Mouse (Mus musculus) CH12.LX (cell line): Measurements from ENCODE around the gene Phyhd1. TPM values are rescaled to one million over a fixed set of nuclear protein-coding genes. Genes with fewer than 3 reads are reported as not detected.

Source experiments
- DNase-seq: peaks from one replicate; pipeline ENCODE4 v3.0.0-alpha.2; 2013; ENCODE audit errors: extremely low read depth
- H3K27ac ChIP-seq: 2 replicates; pipeline ENCODE4 v1.5.1; 2012; ENCODE audit warnings: low read depth, mild to moderate bottlenecking, control low read depth, moderate library complexity; ENCODE audit not compliant: insufficient read depth
- H3K27me3 ChIP-seq: replicated peaks from 2 replicates; pipeline ENCODE3; 2012; ENCODE audit warnings: inconsistent platforms
- H3K36me3 ChIP-seq, 2 experiments: replicated peaks in 1 of 2; 2 replicates each; pipeline versions ENCODE3 to v1.6.1; 2012; ENCODE audit warnings: inconsistent platforms in 1 of 2, low read length in 1 of 2, mild to moderate bottlenecking in 1 of 2, mixed read lengths in 1 of 2, moderate library complexity in 1 of 2; ENCODE audit not compliant: control insufficient read depth in 1 of 2, insufficient read depth in 1 of 2
- H3K4me1 ChIP-seq, 2 experiments: 2 replicates each; pipeline ENCODE4 v1.6.1; 2012; ENCODE audit warnings: inconsistent platforms in 1 of 2, moderate library complexity in 1 of 2; ENCODE audit not compliant: insufficient read depth in 2 of 2, control insufficient read depth in 1 of 2
- H3K4me2 ChIP-seq: 2 replicates; pipeline ENCODE4 v1.6.1; 2012; ENCODE audit warnings: low read depth, mild to moderate bottlenecking, control low read depth; ENCODE audit not compliant: poor library complexity, insufficient read depth, severe bottlenecking
- H3K4me3 ChIP-seq, 3 experiments: fragments of 150-350 bp in 1 of 3; sonication (generic) in 1 of 3; replicated peaks in 1 of 3; 2 replicates each; pipeline versions ENCODE3 to v1.5.1; 2011 to 2012; ENCODE audit warnings: low read depth in 2 of 3, low read length in 2 of 3, mild to moderate bottlenecking in 2 of 3, moderate library complexity in 2 of 3, control low read depth in 1 of 3, improper control_type of control experiment in 1 of 3, inconsistent platforms in 1 of 3, mixed read lengths in 1 of 3; ENCODE audit not compliant: poor library complexity in 1 of 3
- H3K79me2 ChIP-seq: replicated peaks from 2 replicates; pipeline ENCODE4 v1.6.1; 2012; ENCODE audit warnings: mild to moderate bottlenecking, moderate library complexity; ENCODE audit not compliant: control insufficient read depth, poor library complexity, insufficient read depth, severe bottlenecking; ENCODE audit errors: extremely low read depth
- H3K9ac ChIP-seq: 2 replicates; pipeline ENCODE4 v1.6.1; 2012; ENCODE audit warnings: low read depth, mild to moderate bottlenecking, control low read depth, moderate library complexity; ENCODE audit not compliant: insufficient read depth
- H3K9me3 ChIP-seq: replicated peaks from 2 replicates; pipeline ENCODE3; 2012; ENCODE audit warnings: low read length, inconsistent platforms, mixed read lengths
- CHD1 ChIP-seq: IDR thresholded peaks from 2 replicates; pipeline ENCODE4 v1.6.1; 2012; ENCODE audit warnings: low read depth, low read length, improper control_type of control experiment, inconsistent platforms
- CHD2 ChIP-seq: IDR thresholded peaks from 2 replicates; pipeline ENCODE4 v1.6.1; 2011; ENCODE audit warnings: low read length, improper control_type of control experiment
- CTCF ChIP-seq, 2 experiments: IDR thresholded peaks in 1 of 2; conservative IDR thresholded peaks in 1 of 2; 2 replicates each; pipeline ENCODE4 v1.5.1; 2011 to 2012; ENCODE audit warnings: low read depth in 2 of 2, low read length in 2 of 2, improper control_type of control experiment in 1 of 2, inconsistent platforms in 1 of 2, mild to moderate bottlenecking in 1 of 2, moderate library complexity in 1 of 2
- ELF1 ChIP-seq: IDR thresholded peaks from 2 replicates; pipeline ENCODE4 v1.6.1; 2014; ENCODE audit warnings: low read depth, mild to moderate bottlenecking, inconsistent platforms, low read length, improper control_type of control experiment
- HCFC1 ChIP-seq: IDR thresholded peaks from 2 replicates; pipeline ENCODE4 v1.6.1; 2012; ENCODE audit warnings: low read depth, mild to moderate bottlenecking, inconsistent platforms, low read length, improper control_type of control experiment
- IRF4 ChIP-seq: IDR thresholded peaks from 2 replicates; pipeline ENCODE4 v1.6.1; 2014; ENCODE audit warnings: low read depth, mild to moderate bottlenecking, inconsistent platforms, low read length, improper control_type of control experiment
- JUN ChIP-seq: IDR thresholded peaks from 2 replicates; pipeline ENCODE4 v1.6.1; 2011; ENCODE audit warnings: low read depth, mild to moderate bottlenecking, low read length, improper control_type of control experiment, moderate library complexity; ENCODE audit not compliant: insufficient read depth
- JUND ChIP-seq: conservative IDR thresholded peaks from 2 replicates; pipeline ENCODE4 v1.6.1; 2011; ENCODE audit warnings: low read depth, low read length, improper control_type of control experiment
- MAFK ChIP-seq: IDR thresholded peaks from 2 replicates; pipeline ENCODE4 v1.6.1; 2011; ENCODE audit warnings: low read length, improper control_type of control experiment; ENCODE audit not compliant: insufficient replicate concordance
- MAX ChIP-seq: IDR thresholded peaks from 2 replicates; pipeline ENCODE4 v1.6.1; 2011; ENCODE audit warnings: low read length, improper control_type of control experiment
- MAZ ChIP-seq: IDR thresholded peaks from 2 replicates; pipeline ENCODE4 v1.6.1; 2012; ENCODE audit warnings: low read depth, mild to moderate bottlenecking, inconsistent platforms, low read length, improper control_type of control experiment, moderate library complexity
- MEF2A ChIP-seq: IDR thresholded peaks from 2 replicates; pipeline ENCODE4 v1.6.1; 2014; ENCODE audit warnings: low read depth, mild to moderate bottlenecking, inconsistent platforms, low read length, improper control_type of control experiment, borderline replicate concordance
- MXI1 ChIP-seq: IDR thresholded peaks from 2 replicates; pipeline ENCODE4 v1.6.1; 2011; ENCODE audit warnings: mild to moderate bottlenecking, low read depth, low read length, improper control_type of control experiment
- MYC ChIP-seq: IDR thresholded peaks from 2 replicates; pipeline ENCODE4 v1.6.1; 2011; ENCODE audit warnings: low read depth, mild to moderate bottlenecking, improper control_type of control experiment, low read length
- NELFE ChIP-seq: IDR thresholded peaks from 2 replicates; pipeline ENCODE4 v1.6.1; 2011; ENCODE audit warnings: low read depth, low read length, improper control_type of control experiment
- NRF1 ChIP-seq: IDR thresholded peaks from 2 replicates; pipeline ENCODE4 v1.6.1; 2014; ENCODE audit warnings: low read depth, mild to moderate bottlenecking, inconsistent platforms, low read length, improper control_type of control experiment, moderate library complexity
- PAX5 ChIP-seq: IDR thresholded peaks from 2 replicates; pipeline ENCODE4 v1.6.1; 2012; ENCODE audit warnings: low read length, inconsistent platforms, mixed read lengths
- POLR2AphosphoS2 ChIP-seq: IDR thresholded peaks from 2 replicates; pipeline ENCODE4 v1.6.1; 2011; ENCODE audit warnings: low read depth, low read length, improper control_type of control experiment
- RCOR1 ChIP-seq: conservative IDR thresholded peaks from 2 replicates; pipeline ENCODE4 v1.6.1; 2012; ENCODE audit warnings: low read depth, mild to moderate bottlenecking, inconsistent platforms, low read length, improper control_type of control experiment
- SMC3 ChIP-seq: IDR thresholded peaks from 2 replicates; pipeline ENCODE4 v1.6.1; 2011; ENCODE audit warnings: low read depth, low read length, improper control_type of control experiment
- UBTF ChIP-seq: IDR thresholded peaks from 2 replicates; pipeline ENCODE4 v1.6.1; 2012; ENCODE audit warnings: low read depth, mild to moderate bottlenecking, inconsistent platforms, low read length, improper control_type of control experiment, moderate library complexity
- USF2 ChIP-seq: conservative IDR thresholded peaks from 2 replicates; pipeline ENCODE4 v1.6.1; 2011; ENCODE audit warnings: low read depth, low read length, improper control_type of control experiment
- ZC3H11A ChIP-seq: IDR thresholded peaks from 2 replicates; pipeline ENCODE4 v1.6.1; 2012; ENCODE audit warnings: low read depth, mild to moderate bottlenecking, inconsistent platforms, low read length, improper control_type of control experiment
- ZKSCAN1 ChIP-seq: IDR thresholded peaks from 2 replicates; pipeline ENCODE4 v1.6.1; 2012; ENCODE audit warnings: low read depth, inconsistent platforms, low read length, improper control_type of control experiment, borderline replicate concordance
- ZMIZ1 ChIP-seq: IDR thresholded peaks from 2 replicates; pipeline ENCODE4 v1.6.1; 2012; ENCODE audit warnings: low read depth, mild to moderate bottlenecking, inconsistent platforms, low read length, improper control_type of control experiment
- dilution Hi-C: fragments of 300-500 bp; cut with MboI; formaldehyde crosslinking; loops from 2 replicates; pipeline ENCODE4 v1.14.3; 2020; ENCODE audit warnings: low sequenced_read_pairs; ENCODE audit not compliant: extremely low pct_unique_long_range_greater_than_20kb, extremely low pct_ligation_motif_present
- in situ Hi-C: fragments of 300-500 bp; cut with MboI; formaldehyde crosslinking; loops from 3 replicates; pipeline ENCODE4 v1.14.3; 2019; ENCODE audit warnings: low sequenced_read_pairs, low pct_ligation_motif_present, low pct_unique_long_range_greater_than_20kb, mixed read lengths
- polyA plus RNA-seq: library from polyadenylated mRNA; unstranded; fragments of >175 nt; gene quantifications from 2 replicates; pipeline ENCODE4 v1.2.1, GENCODE M21; 2012; ENCODE audit warnings: low read depth; ENCODE audit not compliant: insufficient read length
- total RNA-seq, 2 experiments: library from RNA; depleted of rRNA; stranded (reverse); fragments of 300-350 nt in 1 of 2; fragments of >200 nt in 1 of 2; gene quantifications; 2 replicates each; pipeline ENCODE4 v1.2.3; 2012 to 2014

Phyhd1 gene
- total and polyA plus RNA-seq, 3 experiments = 7.1 to 9.7 (median 8.9) TPM

DNA sequence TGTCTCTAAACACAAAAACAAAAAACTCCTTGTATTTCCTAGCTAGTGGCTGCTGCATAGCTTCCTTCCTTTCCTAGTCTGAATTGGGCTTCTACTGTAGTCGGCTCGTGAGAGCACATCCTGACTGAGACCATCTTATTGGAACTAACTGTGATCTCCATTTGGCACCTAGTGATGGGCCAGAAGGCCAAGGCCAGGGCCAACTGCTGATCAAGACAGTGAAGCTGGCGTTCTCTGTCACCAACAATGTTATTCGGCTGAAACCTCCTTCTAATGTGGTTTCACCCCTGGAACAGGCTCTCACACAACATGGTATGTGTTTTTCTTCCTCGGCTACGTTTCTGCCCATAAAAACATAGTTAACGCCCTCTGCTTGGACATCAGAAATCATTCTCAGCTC is 61.3 kb downstream of the Phyhd1 start:
- DNase-seq = no peak

DNA sequence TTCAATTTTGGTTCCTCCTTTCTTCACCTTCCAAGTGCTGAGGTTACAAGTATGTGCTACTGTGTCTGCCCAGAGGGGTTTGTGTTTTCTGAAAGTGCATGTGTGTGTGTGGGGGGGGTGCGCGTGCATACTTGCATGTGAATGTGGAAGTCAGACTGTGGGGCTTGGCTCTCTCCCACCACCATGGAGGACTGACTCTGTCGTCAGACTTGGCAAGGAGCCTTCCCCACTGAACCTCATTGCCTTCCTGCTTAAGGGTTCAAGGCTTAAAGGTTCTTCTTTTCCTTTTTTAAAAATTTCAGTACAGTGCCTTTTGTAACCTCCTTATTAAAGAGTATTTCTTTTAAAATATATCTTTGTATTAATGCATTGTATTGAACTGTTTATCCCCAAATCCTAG is 62.8 kb downstream of the Phyhd1 start:
- no peaks in the 10 kb centered on the region for H3K4me1 ChIP-seq
- dilution Hi-C loops (no loop called here), in situ Hi-C loops (no loop called here)
- H3K4me3 ChIP-seq = no peak overlapping the region
- H3K27me3 ChIP-seq = no peaks in the 10 kb centered on the region
- no peak for DNase-seq
- no peak overlapping the region for H3K4me2 ChIP-seq
- no peak for TF ChIP-seq MAFK
- TF ChIP-seq MEF2A = no peak
- no peak for TF ChIP-seq CHD2
- no peak for TF ChIP-seq ZMIZ1
- TF ChIP-seq USF2 = no peak
- TF ChIP-seq ELF1 = no peak
- no peak for TF ChIP-seq MAZ
- TF ChIP-seq NELFE = no peak
- TF ChIP-seq RCOR1 = no peak
- no peak for TF ChIP-seq JUND
- no peak for TF ChIP-seq JUN
- no peak for TF ChIP-seq ZKSCAN1
- TF ChIP-seq UBTF = no peak
- no peak for TF ChIP-seq IRF4
- TF ChIP-seq HCFC1 = no peak
- no peak for TF ChIP-seq MAX
- no peak for TF ChIP-seq SMC3
- peaks cover 69 to 97% of the 10 kb centered on the region in 2 experiments for H3K36me3 ChIP-seq
- no peaks in the 10 kb centered on the region for H3K9me3 ChIP-seq
- no peak overlapping the region for H3K27ac ChIP-seq
- H3K9ac ChIP-seq = no peak overlapping the region
- H3K79me2 ChIP-seq = no peaks in the 10 kb centered on the region

More for the DNA sequence above, 61.3 kb downstream of the Phyhd1 start:
- Histone ChIP-seq H3K36me3 (peaks cover 70 to 97% of the 10 kb centered on the region in 2 experiments), H3K79me2 (no peaks in the 10 kb centered on the region), H3K9me3 (no peaks in the 10 kb centered on the region), H3K4me1 (no peaks in the 10 kb centered on the region), H3K27me3 (no peaks in the 10 kb centered on the region), H3K4me2 (no peak overlapping the region), H3K4me3 (no peak overlapping the region), H3K9ac (no peak overlapping the region), H3K27ac (no peak overlapping the region)
- in situ Hi-C loops (no loop called here), dilution Hi-C loops (no loop called here)
- TF ChIP-seq ZMIZ1 (no peak), SMC3 (no peak), UBTF (no peak), IRF4 (no peak), POLR2AphosphoS2 (no peak), MXI1 (no peak), RCOR1 (no peak), NELFE (no peak), ZC3H11A (no peak), MYC (no peak), NRF1 (no peak), CTCF (conservative IDR thresholded peaks at IDR 0.05 in 1 of 2, IDR thresholded peaks at IDR 0.05 in 1 of 2; ENCODE audit: low read depth in 2 of 2, low read length in 2 of 2) (no peak), CHD1 (no peak), PAX5 (no peak)

Other genes starting within 250 kb of the Phyhd1 start
- gene Wdr34, start 217.3 kb upstream of the Phyhd1 start, total RNA-seq (2012; rRNA removed) = 23.2 and 26.5 TPM in 2 replicates
- 21.4 and 24.7 TPM in 2 replicates for gene Wdr34, start 217.3 kb upstream of the Phyhd1 start, total RNA-seq (2014; rRNA removed)
- 28.0 and 28.6 TPM in 2 replicates for gene Wdr34, start 217.3 kb upstream of the Phyhd1 start, polyA plus RNA-seq
- gene Set, start 208.8 kb upstream of the Phyhd1 start, total RNA-seq (2012; rRNA removed) = 515 and 844 TPM in 2 replicates
- gene Set, start 208.8 kb upstream of the Phyhd1 start, total RNA-seq (2014; rRNA removed) = 1,049 and 1,142 TPM in 2 replicates
- 902 and 991 TPM in 2 replicates for gene Set, start 208.8 kb upstream of the Phyhd1 start, polyA plus RNA-seq
- gene Pkn3, start 188.5 kb upstream of the Phyhd1 start, total RNA-seq (2012; rRNA removed) = 5.2 and 8.3 TPM in 2 replicates
- 4.7 and 5.0 TPM in 2 replicates for gene Pkn3, start 188.5 kb upstream of the Phyhd1 start, total RNA-seq (2014; rRNA removed)
- 6.7 and 7.1 TPM in 2 replicates for gene Pkn3, start 188.5 kb upstream of the Phyhd1 start, polyA plus RNA-seq
- 33.7 and 36.5 TPM in 2 replicates for gene Zdhhc12, start 172.6 kb upstream of the Phyhd1 start, total RNA-seq (2012; rRNA removed)
- 15.3 and 15.6 TPM in 2 replicates for gene Zdhhc12, start 172.6 kb upstream of the Phyhd1 start, total RNA-seq (2014; rRNA removed)
- gene Zdhhc12, start 172.6 kb upstream of the Phyhd1 start, polyA plus RNA-seq = 34.7 and 42.8 TPM in 2 replicates
- gene Zer1, start 141.6 kb upstream of the Phyhd1 start, total RNA-seq (2012; rRNA removed) = 9.5 and 13.4 TPM in 2 replicates
- gene Zer1, start 141.6 kb upstream of the Phyhd1 start, total RNA-seq (2014; rRNA removed) = 4.8 and 5.5 TPM in 2 replicates
- 13.3 and 15.0 TPM in 2 replicates for gene Zer1, start 141.6 kb upstream of the Phyhd1 start, polyA plus RNA-seq
- gene Tbc1d13, start 132.5 kb upstream of the Phyhd1 start, total RNA-seq (2012; rRNA removed) = 32.1 and 35.1 TPM in 2 replicates
- gene Tbc1d13, start 132.5 kb upstream of the Phyhd1 start, total RNA-seq (2014; rRNA removed) = 21.4 and 25.9 TPM in 2 replicates
- 36.1 and 36.8 TPM in 2 replicates for gene Tbc1d13, start 132.5 kb upstream of the Phyhd1 start, polyA plus RNA-seq
- gene Endog, start 94.7 kb upstream of the Phyhd1 start, total RNA-seq (2012; rRNA removed) = 9.2 and 9.7 TPM in 2 replicates
- 0.23 TPM in 1 of 2 replicates, not detected in the other for gene Endog, start 94.7 kb upstream of the Phyhd1 start, total RNA-seq (2014; rRNA removed)
- not detected in 2 replicates for gene Endog, start 94.7 kb upstream of the Phyhd1 start, polyA plus RNA-seq
- gene Spout1, start 87.7 kb upstream of the Phyhd1 start, total RNA-seq (2012; rRNA removed) = 49.2 and 56.7 TPM in 2 replicates
- 34.8 and 38.4 TPM in 2 replicates for gene Spout1, start 87.7 kb upstream of the Phyhd1 start, total RNA-seq (2014; rRNA removed)
- 62.3 and 63.7 TPM in 2 replicates for gene Spout1, start 87.7 kb upstream of the Phyhd1 start, polyA plus RNA-seq
- gene Kyat1, start 60.4 kb upstream of the Phyhd1 start, total RNA-seq (2012; rRNA removed) = 5.3 and 7.0 TPM in 2 replicates
- gene Kyat1, start 60.4 kb upstream of the Phyhd1 start, total RNA-seq (2014; rRNA removed) = 5.0 and 5.5 TPM in 2 replicates
- gene Kyat1, start 60.4 kb upstream of the Phyhd1 start, polyA plus RNA-seq = 5.2 and 5.4 TPM in 2 replicates
- 2.8 and 3.1 TPM in 2 replicates for gene Lrrc8a, start 28.5 kb upstream of the Phyhd1 start, total RNA-seq (2012; rRNA removed)
- gene Lrrc8a, start 28.5 kb upstream of the Phyhd1 start, total RNA-seq (2014; rRNA removed) = 1.1 and 1.8 TPM in 2 replicates
- gene Lrrc8a, start 28.5 kb upstream of the Phyhd1 start, polyA plus RNA-seq = 1.2 and 1.4 TPM in 2 replicates
- gene Gm28035, start 25.6 kb upstream of the Phyhd1 start, total RNA-seq (2012; rRNA removed) = 0.46 and 0.64 TPM in 2 replicates
- gene Gm28035, start 25.6 kb upstream of the Phyhd1 start, total RNA-seq (2014; rRNA removed) = 0.27 TPM in 2 replicates
- gene Gm28035, start 25.6 kb upstream of the Phyhd1 start, polyA plus RNA-seq = 0.35 and 0.36 TPM in 2 replicates
- not detected in 2 replicates for gene Gm28038, start 14.8 kb downstream of the Phyhd1 start, total RNA-seq (2012; rRNA removed)
- not detected in 2 replicates for gene Gm28038, start 14.8 kb downstream of the Phyhd1 start, total RNA-seq (2014; rRNA removed)
- 7.4 TPM in 1 of 2 replicates, not detected in the other for gene Gm28038, start 14.8 kb downstream of the Phyhd1 start, polyA plus RNA-seq
- gene Dolk, start 20.1 kb downstream of the Phyhd1 start, total RNA-seq (2012; rRNA removed) = 17.4 and 18.1 TPM in 2 replicates
- 11.1 and 11.6 TPM in 2 replicates for gene Dolk, start 20.1 kb downstream of the Phyhd1 start, total RNA-seq (2014; rRNA removed)
- 10.8 and 11.8 TPM in 2 replicates for gene Dolk, start 20.1 kb downstream of the Phyhd1 start, polyA plus RNA-seq
- gene Nup188, start 20.2 kb downstream of the Phyhd1 start, total RNA-seq (2012; rRNA removed) = 40.2 and 47.6 TPM in 2 replicates
- gene Nup188, start 20.2 kb downstream of the Phyhd1 start, total RNA-seq (2014; rRNA removed) = 19.7 and 20.9 TPM in 2 replicates
- gene Nup188, start 20.2 kb downstream of the Phyhd1 start, polyA plus RNA-seq = 58.8 and 61.2 TPM in 2 replicates
- gene Sh3glb2, start 93.1 kb downstream of the Phyhd1 start, total RNA-seq (2012; rRNA removed) = 42.6 and 47.8 TPM in 2 replicates
- gene Sh3glb2, start 93.1 kb downstream of the Phyhd1 start, total RNA-seq (2014; rRNA removed) = 27.2 and 34.0 TPM in 2 replicates
- gene Sh3glb2, start 93.1 kb downstream of the Phyhd1 start, polyA plus RNA-seq = 38.9 and 39.3 TPM in 2 replicates
- gene Miga2, start 98.0 kb downstream of the Phyhd1 start, total RNA-seq (2012; rRNA removed) = 11.2 and 15.0 TPM in 2 replicates
- gene Miga2, start 98.0 kb downstream of the Phyhd1 start, total RNA-seq (2014; rRNA removed) = 9.1 and 9.2 TPM in 2 replicates
- gene Miga2, start 98.0 kb downstream of the Phyhd1 start, polyA plus RNA-seq = 7.4 and 9.4 TPM in 2 replicates
- 19.2 and 22.8 TPM in 2 replicates for gene Dolpp1, start 126.1 kb downstream of the Phyhd1 start, total RNA-seq (2012; rRNA removed)
- 15.0 and 22.3 TPM in 2 replicates for gene Dolpp1, start 126.1 kb downstream of the Phyhd1 start, total RNA-seq (2014; rRNA removed)
- 17.9 and 19.1 TPM in 2 replicates for gene Dolpp1, start 126.1 kb downstream of the Phyhd1 start, polyA plus RNA-seq
- gene Crat, start 149.6 kb downstream of the Phyhd1 start, total RNA-seq (2012; rRNA removed) = 3.6 and 4.5 TPM in 2 replicates
- gene Crat, start 149.6 kb downstream of the Phyhd1 start, total RNA-seq (2014; rRNA removed) = 1.3 and 1.7 TPM in 2 replicates
- 2.8 and 4.2 TPM in 2 replicates for gene Crat, start 149.6 kb downstream of the Phyhd1 start, polyA plus RNA-seq
- 111 and 120 TPM in 2 replicates for gene Ptpa, start 149.8 kb downstream of the Phyhd1 start, total RNA-seq (2012; rRNA removed)
- 117 and 122 TPM in 2 replicates for gene Ptpa, start 149.8 kb downstream of the Phyhd1 start, total RNA-seq (2014; rRNA removed)
- gene Ptpa, start 149.8 kb downstream of the Phyhd1 start, polyA plus RNA-seq = 190 and 194 TPM in 2 replicates
- 0.98 and 1.1 TPM in 2 replicates for gene Ier5l, start 208.0 kb downstream of the Phyhd1 start, total RNA-seq (2012; rRNA removed)
- gene Ier5l, start 208.0 kb downstream of the Phyhd1 start, total RNA-seq (2014; rRNA removed) = 0.22 and 0.51 TPM in 2 replicates
- 0.31 and 0.33 TPM in 2 replicates for gene Ier5l, start 208.0 kb downstream of the Phyhd1 start, polyA plus RNA-seq